Mouse (Mus musculus): ENCODE results near the gene Slc26a10. TPM values are rescaled to one million over a fixed set of nuclear protein-coding genes. Genes with fewer than 3 reads are reported as not detected.

Slc26a10 gene
- polyA plus RNA-seq, 1 experiment, result 6.4 TPM

- Histone ChIP-seq H3K27me3 (ENCODE audit: control insufficient read depth, insufficient read depth, low read length) (peaks cover 16% of the 10 kb centered on the region), H3K4me1 (replicated peaks; ENCODE audit: control insufficient read depth, insufficient read depth, low read length) (peaks cover 15% of the 10 kb centered on the region; the same call in 1 of the 2 replicates), H3K4me3 (ENCODE audit: control insufficient read depth, insufficient read depth, low read length) (no peak overlapping the region), H3K36me3 (ENCODE audit: control insufficient read depth, insufficient read depth, low read length) (no peaks in the 10 kb centered on the region), H3K27ac (ENCODE audit: control insufficient read depth, insufficient read depth, low read length) (no peak overlapping the region)
- WGBS, result 94% methylated on average over 4 of the region's 4 CpGs
- TF ChIP-seq POLR2A (IDR thresholded peaks at IDR 0.05; ENCODE audit: control insufficient read depth, extremely low read depth, insufficient read depth, low read length, poor library complexity) (no peak), CTCF (IDR thresholded peaks at IDR 0.05; ENCODE audit: borderline replicate concordance, control insufficient read depth, extremely low read depth, insufficient read depth, low read length, poor library complexity) (no peak)
- DNase-seq, result no peak
These were observed 2.2 kb upstream of the Slc26a10 start for GRCm38 (mm10) chr10:127182624-127183023.

GRCm38 (mm10) chr10:127181566-127181965 lies 1.1 kb upstream of the Slc26a10 start:
- Histone ChIP-seq H3K27ac (ENCODE audit: control insufficient read depth, insufficient read depth, low read length) (no peak overlapping the region), H3K27me3 (ENCODE audit: control insufficient read depth, insufficient read depth, low read length) (peaks cover 12% of the 10 kb centered on the region; the same call in 1 of the 2 replicates), H3K4me3 (ENCODE audit: control insufficient read depth, insufficient read depth, low read length) (no peak overlapping the region), H3K36me3 (ENCODE audit: control insufficient read depth, insufficient read depth, low read length) (no peaks in the 10 kb centered on the region), H3K4me1 (replicated peaks; ENCODE audit: control insufficient read depth, insufficient read depth, low read length) (peaks cover 25% of the 10 kb centered on the region)
- TF ChIP-seq CTCF (IDR thresholded peaks at IDR 0.05; ENCODE audit: borderline replicate concordance, control insufficient read depth, extremely low read depth, insufficient read depth, low read length, poor library complexity) (no peak), POLR2A (IDR thresholded peaks at IDR 0.05; ENCODE audit: control insufficient read depth, extremely low read depth, insufficient read depth, low read length, poor library complexity) (no peak)
- no peak for DNase-seq
- 76% methylated on average over 6 of the region's 6 CpGs for WGBS

GRCm38 (mm10) chr10:127180695-127181047 lies 226 bp upstream of the Slc26a10 start:
- Histone ChIP-seq H3K4me3 (ENCODE audit: control insufficient read depth, insufficient read depth, low read length) (no peak overlapping the region), H3K36me3 (ENCODE audit: control insufficient read depth, insufficient read depth, low read length) (no peaks in the 10 kb centered on the region), H3K27ac (ENCODE audit: control insufficient read depth, insufficient read depth, low read length) (no peak overlapping the region), H3K27me3 (ENCODE audit: control insufficient read depth, insufficient read depth, low read length) (peaks cover 11% of the 10 kb centered on the region; the same call in 1 of the 2 replicates), H3K4me1 (replicated peaks; ENCODE audit: control insufficient read depth, insufficient read depth, low read length) (peaks cover 27% of the 10 kb centered on the region)
- WGBS, result 77% methylated on average over 3 of the region's 3 CpGs
- no peak for TF ChIP-seq CTCF (IDR thresholded peaks at IDR 0.05; ENCODE audit: borderline replicate concordance, control insufficient read depth, extremely low read depth, insufficient read depth, low read length, poor library complexity)
- TF ChIP-seq POLR2A (IDR thresholded peaks at IDR 0.05; ENCODE audit: control insufficient read depth, extremely low read depth, insufficient read depth, low read length, poor library complexity), result no peak
- no peak for DNase-seq

GRCm38 (mm10) chr10:127178286-127179027 lies 2.0 kb downstream of the Slc26a10 start:
- H3K4me1 ChIP-seq (replicated peaks; ENCODE audit: control insufficient read depth, insufficient read depth, low read length), result peaks cover 27% of the 10 kb centered on the region
- 7% methylated on average over 41 of the region's 41 CpGs for WGBS
- TF ChIP-seq POLR2A (IDR thresholded peaks at IDR 0.05; ENCODE audit: control insufficient read depth, extremely low read depth, insufficient read depth, low read length, poor library complexity) (no peak), CTCF (IDR thresholded peaks at IDR 0.05; ENCODE audit: borderline replicate concordance, control insufficient read depth, extremely low read depth, insufficient read depth, low read length, poor library complexity) (no peak)
- no peak overlapping the region for H3K4me3 ChIP-seq (ENCODE audit: control insufficient read depth, insufficient read depth, low read length)
- DNase-seq, result no peak
- H3K27me3 ChIP-seq (ENCODE audit: control insufficient read depth, insufficient read depth, low read length), result peaks cover 11% of the 10 kb centered on the region; the same call in 1 of the 2 replicates
- no peak overlapping the region for H3K27ac ChIP-seq (ENCODE audit: control insufficient read depth, insufficient read depth, low read length)
- no peaks in the 10 kb centered on the region for H3K36me3 ChIP-seq (ENCODE audit: control insufficient read depth, insufficient read depth, low read length)

GRCm38 (mm10) chr10:127177719-127178118 lies 2.7 kb downstream of the Slc26a10 start:
- H3K4me1 ChIP-seq (replicated peaks; ENCODE audit: control insufficient read depth, insufficient read depth, low read length), result peaks cover 27% of the 10 kb centered on the region
- no peak overlapping the region for H3K4me3 ChIP-seq (ENCODE audit: control insufficient read depth, insufficient read depth, low read length)
- no peaks in the 10 kb centered on the region for H3K36me3 ChIP-seq (ENCODE audit: control insufficient read depth, insufficient read depth, low read length)
- peaks cover 11% of the 10 kb centered on the region; the same call in 1 of the 2 replicates for H3K27me3 ChIP-seq (ENCODE audit: control insufficient read depth, insufficient read depth, low read length)
- peak; percentile 79; the same call in 1 of the 2 replicates for TF ChIP-seq CTCF (IDR thresholded peaks at IDR 0.05; ENCODE audit: borderline replicate concordance, control insufficient read depth, extremely low read depth, insufficient read depth, low read length, poor library complexity)
- TF ChIP-seq POLR2A (IDR thresholded peaks at IDR 0.05; ENCODE audit: control insufficient read depth, extremely low read depth, insufficient read depth, low read length, poor library complexity), result no peak
- WGBS, result 2% methylated on average over 23 of the region's 23 CpGs
- no peak overlapping the region for H3K27ac ChIP-seq (ENCODE audit: control insufficient read depth, insufficient read depth, low read length)
- DNase-seq, result peak; percentile 59

GRCm38 (mm10) chr10:127177235-127177634 lies 3.2 kb downstream of the Slc26a10 start:
- Histone ChIP-seq H3K27me3 (ENCODE audit: control insufficient read depth, insufficient read depth, low read length) (peaks cover 11% of the 10 kb centered on the region; the same call in 1 of the 2 replicates), H3K27ac (ENCODE audit: control insufficient read depth, insufficient read depth, low read length) (no peak overlapping the region), H3K4me1 (replicated peaks; ENCODE audit: control insufficient read depth, insufficient read depth, low read length) (peaks cover 27% of the 10 kb centered on the region), H3K4me3 (ENCODE audit: control insufficient read depth, insufficient read depth, low read length) (no peak overlapping the region), H3K36me3 (ENCODE audit: control insufficient read depth, insufficient read depth, low read length) (peaks cover 1% of the 10 kb centered on the region; the same call in 1 of the 2 replicates)
- no peak for TF ChIP-seq CTCF (IDR thresholded peaks at IDR 0.05; ENCODE audit: borderline replicate concordance, control insufficient read depth, extremely low read depth, insufficient read depth, low read length, poor library complexity)
- TF ChIP-seq POLR2A (IDR thresholded peaks at IDR 0.05; ENCODE audit: control insufficient read depth, extremely low read depth, insufficient read depth, low read length, poor library complexity), result no peak
- WGBS, result 22% methylated on average over 9 of the region's 9 CpGs
- DNase-seq, result no peak
